Mouse (Mus musculus) embryonic facial prominence, embryonic 12.5 days (tissue): ENCODE measurements at regions not wholly inside any gene's neighbourhood (a gene's known extent, or its start where the extent isn't known, plus 50 kb on each side); places are given as distances from the start of the nearest gene placed in this dataset.
A peak's percentile ranks its signal among the peaks of the same experiment; 100 is the strongest.

ENCODE experiments used
- ATAC-seq: fragments of 200-750 bp; cut with Nextera tagmentation; 2 replicates; pipeline ENCODE4 v1.8.0; 2017; ENCODE audit not compliant: insufficient number of reproducible peaks, insufficient read depth, low FRiP score, low TSS enrichment
- H3K27ac ChIP-seq: fragments of 300-500 bp; sonication (generic); 2 replicates; pipeline ENCODE4 v1.5.1; 2016; ENCODE audit warnings: mild to moderate bottlenecking
- H3K27me3 ChIP-seq: fragments of 300-500 bp; sonication (generic); 2 replicates; pipeline ENCODE4 v1.6.1; 2016; ENCODE audit warnings: mild to moderate bottlenecking, moderate library complexity
- H3K36me3 ChIP-seq: fragments of 300-500 bp; sonication (generic); 2 replicates; pipeline ENCODE4 v1.6.1; 2016; ENCODE audit warnings: mild to moderate bottlenecking
- H3K4me1 ChIP-seq: fragments of 300-500 bp; sonication (generic); 2 replicates; pipeline ENCODE4 v1.6.1; 2016
- H3K4me2 ChIP-seq: fragments of 300-500 bp; sonication (generic); replicated peaks from 2 replicates; pipeline ENCODE4 v1.6.1; 2016; ENCODE audit warnings: mild to moderate bottlenecking, moderate library complexity
- H3K4me3 ChIP-seq: fragments of 300-500 bp; sonication (generic); 2 replicates; pipeline ENCODE4 v1.5.1; 2016; ENCODE audit warnings: mild to moderate bottlenecking
- H3K9ac ChIP-seq: fragments of 300-500 bp; sonication (generic); 2 replicates; pipeline ENCODE4 v1.6.1; 2016; ENCODE audit warnings: mild to moderate bottlenecking, moderate library complexity
- H3K9me3 ChIP-seq: fragments of 300-500 bp; sonication (generic); 2 replicates; pipeline ENCODE4 v1.6.1; 2016; ENCODE audit warnings: mild to moderate bottlenecking, moderate library complexity
- WGBS: fragments of 180-500 bp; shearing (Covaris S2); methylation state at CpG from one replicate; pipeline ENCODE4 v1.1.7; 2016; 5-methylcytosine and 5-hydroxymethylcytosine counted together

DNA sequence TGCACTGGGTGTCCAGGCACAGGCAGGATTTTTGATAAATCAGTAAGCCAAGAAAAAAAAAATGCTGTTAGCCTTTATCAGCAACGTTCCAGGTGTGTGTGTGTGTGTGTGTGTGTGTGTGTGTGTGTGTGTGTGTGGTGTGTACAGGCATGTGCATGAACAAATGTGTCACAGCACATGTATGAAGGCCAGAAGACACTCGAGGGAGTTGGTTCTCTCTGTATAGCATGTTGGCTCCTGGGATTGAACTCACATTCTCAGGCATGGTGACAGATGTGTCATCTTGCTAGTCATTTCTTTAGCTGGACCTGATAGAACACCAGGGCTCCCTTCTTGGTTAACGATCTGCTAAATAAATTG, 74.8 kb upstream of the Caprin1 start:
- Histone ChIP-seq H3K4me3 (no peak overlapping the region), H3K4me1 (no peaks in the 10 kb centered on the region), H3K4me2 (no peak overlapping the region), H3K27me3 (no peaks in the 10 kb centered on the region), H3K27ac (no peak overlapping the region), H3K36me3 (no peaks in the 10 kb centered on the region), H3K9ac (no peak overlapping the region), H3K9me3 (no peaks in the 10 kb centered on the region)
- 0 out of 2 replicates have a peak, but pooled peaks have one; percentile 48 for ATAC-seq
- 73% methylated on average over 3 of the region's 3 CpGs for WGBS

DNA sequence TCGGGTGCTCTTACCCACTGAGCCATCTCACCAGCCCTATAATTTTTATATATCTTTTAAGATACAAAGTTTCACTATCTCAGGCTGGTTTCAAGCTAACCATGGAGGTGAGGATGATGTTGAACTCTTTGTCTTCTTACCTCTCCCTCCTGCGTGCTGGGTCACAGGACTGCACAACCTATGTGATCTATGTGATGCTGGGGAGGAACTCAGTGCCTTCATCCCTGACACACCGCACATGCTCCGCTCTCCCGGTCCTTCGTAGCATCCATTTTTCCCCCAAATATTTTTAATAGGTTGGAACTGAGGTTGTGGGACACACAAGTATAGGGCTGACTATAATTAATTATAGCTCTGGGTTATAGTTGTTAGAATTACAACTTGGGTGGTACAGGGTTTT, 75.9 kb upstream of the Caprin1 start:
- Histone ChIP-seq H3K4me1 (no peaks in the 10 kb centered on the region), H3K27me3 (no peaks in the 10 kb centered on the region), H3K9me3 (no peaks in the 10 kb centered on the region), H3K27ac (no peak overlapping the region), H3K4me2 (no peak overlapping the region), H3K9ac (no peak overlapping the region), H3K36me3 (no peaks in the 10 kb centered on the region), H3K4me3 (no peak overlapping the region)
- 84% methylated on average over 6 of the region's 6 CpGs for WGBS
- ATAC-seq = no peak

DNA sequence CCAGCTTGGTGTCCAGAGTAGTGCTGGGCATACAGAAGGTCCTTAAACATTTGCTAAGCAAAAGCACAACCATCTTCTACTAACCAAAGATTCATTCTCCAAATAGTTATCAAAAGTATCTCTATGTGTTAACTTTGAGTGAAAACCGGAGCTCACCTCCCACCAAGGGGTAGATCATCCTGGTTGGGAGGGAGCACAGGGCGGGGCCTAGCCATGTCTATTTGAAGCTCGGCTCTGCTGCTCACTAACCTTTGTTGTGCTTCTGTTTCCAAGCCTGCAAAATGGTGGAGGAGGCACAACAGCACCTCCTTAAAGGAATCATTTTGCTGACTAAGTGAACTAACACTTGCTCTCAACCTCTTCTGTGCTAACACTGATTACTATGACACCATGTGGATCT, 77.0 kb upstream of the Caprin1 start:
- no peak overlapping the region for H3K9ac ChIP-seq
- no peak for ATAC-seq
- H3K4me1 ChIP-seq = no peaks in the 10 kb centered on the region
- no peak overlapping the region for H3K4me3 ChIP-seq
- WGBS = 60% methylated on average over 3 of the region's 3 CpGs
- no peaks in the 10 kb centered on the region for H3K36me3 ChIP-seq
- no peak overlapping the region for H3K4me2 ChIP-seq
- no peaks in the 10 kb centered on the region for H3K9me3 ChIP-seq
- no peak overlapping the region for H3K27ac ChIP-seq
- H3K27me3 ChIP-seq = no peaks in the 10 kb centered on the region

DNA sequence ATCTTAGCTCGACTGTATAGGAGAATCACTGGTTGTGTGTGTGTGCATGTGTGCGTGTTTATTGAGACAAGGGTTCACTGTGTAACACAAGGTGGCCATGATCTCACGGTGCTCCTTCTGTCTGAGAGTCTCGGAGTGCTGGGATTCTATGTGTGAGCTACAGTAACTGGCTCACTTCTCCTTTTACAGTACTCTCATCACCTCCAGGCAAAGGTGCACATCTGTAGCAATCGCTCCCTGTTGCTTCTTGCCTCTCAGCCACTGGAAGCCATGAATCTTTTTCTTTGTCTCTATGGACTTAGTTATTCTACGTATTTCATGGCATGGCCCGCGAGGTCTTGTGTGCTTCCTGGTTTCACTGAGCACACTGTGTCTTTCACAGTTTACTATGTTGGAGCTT, 78.3 kb upstream of the Caprin1 start:
- H3K27me3 ChIP-seq = no peaks in the 10 kb centered on the region
- WGBS = 86% methylated on average over 8 of the region's 8 CpGs
- no peaks in the 10 kb centered on the region for H3K4me1 ChIP-seq
- no peak overlapping the region for H3K9ac ChIP-seq
- no peak overlapping the region for H3K4me3 ChIP-seq
- no peaks in the 10 kb centered on the region for H3K9me3 ChIP-seq
- no peak overlapping the region for H3K4me2 ChIP-seq
- H3K36me3 ChIP-seq = no peaks in the 10 kb centered on the region
- no peak for ATAC-seq
- H3K27ac ChIP-seq = no peak overlapping the region

- Histone ChIP-seq H3K36me3 (no peaks in the 10 kb centered on the region), H3K4me3 (no peak overlapping the region), H3K27me3 (no peaks in the 10 kb centered on the region), H3K9ac (no peak overlapping the region), H3K9me3 (no peaks in the 10 kb centered on the region), H3K27ac (no peak overlapping the region), H3K4me2 (no peak overlapping the region), H3K4me1 (peaks cover 4% of the 10 kb centered on the region; the same call in 1 of the 2 replicates)
- no peak for ATAC-seq
- WGBS = 90% methylated on average over 2 of the region's 2 CpGs
Observed at GRCm38 (mm10) chr2:103876236-103876635, 78.8 kb upstream of the Caprin1 start.

DNA sequence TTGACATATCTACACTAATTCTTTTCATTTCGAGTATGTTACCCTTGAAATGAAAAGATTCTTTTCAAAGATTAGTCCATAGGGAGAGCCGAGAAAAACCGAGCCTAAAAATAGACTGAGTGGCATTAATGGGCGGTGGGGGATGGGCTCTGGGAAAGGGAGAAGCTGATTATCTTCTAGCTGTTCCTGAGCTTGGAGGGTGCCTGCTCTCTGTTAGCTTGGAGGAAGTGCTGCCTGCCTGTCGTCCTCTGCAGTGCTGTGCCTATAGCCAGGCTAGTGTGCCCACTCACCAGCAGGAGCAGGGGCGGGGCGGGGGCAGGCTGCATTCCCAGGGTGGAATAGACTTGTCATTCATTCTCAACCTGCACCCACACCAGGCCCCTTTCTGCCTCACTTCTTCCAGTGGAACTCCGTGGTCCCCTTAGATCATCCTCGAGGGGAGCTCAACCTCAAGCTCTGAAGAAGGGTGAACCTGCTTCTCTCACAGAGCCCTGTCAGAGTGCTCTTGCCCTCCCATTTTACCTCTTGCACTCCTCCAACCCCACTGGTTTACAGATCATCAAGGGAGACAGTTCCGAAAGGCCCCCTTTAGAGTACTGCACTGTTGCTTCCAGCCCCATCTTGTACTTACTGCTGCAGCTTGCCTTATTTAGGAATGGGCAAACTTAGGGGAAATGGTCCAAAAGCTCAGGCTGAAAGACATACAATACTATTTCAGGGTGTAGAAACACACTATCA, 76.6 kb upstream of the Lmo2 start:
- no peak overlapping the region for H3K27ac ChIP-seq
- ATAC-seq = no peak; the same call in 1 of the 2 replicates
- H3K9me3 ChIP-seq = no peaks in the 10 kb centered on the region
- H3K4me3 ChIP-seq = no peak overlapping the region
- H3K9ac ChIP-seq = no peak overlapping the region
- H3K36me3 ChIP-seq = no peaks in the 10 kb centered on the region
- H3K4me2 ChIP-seq = no peak overlapping the region
- WGBS = 25% methylated on average over 10 of the region's 10 CpGs
- H3K27me3 ChIP-seq = no peaks in the 10 kb centered on the region
- peaks cover 5% of the 10 kb centered on the region; the same call in 1 of the 2 replicates for H3K4me1 ChIP-seq

DNA sequence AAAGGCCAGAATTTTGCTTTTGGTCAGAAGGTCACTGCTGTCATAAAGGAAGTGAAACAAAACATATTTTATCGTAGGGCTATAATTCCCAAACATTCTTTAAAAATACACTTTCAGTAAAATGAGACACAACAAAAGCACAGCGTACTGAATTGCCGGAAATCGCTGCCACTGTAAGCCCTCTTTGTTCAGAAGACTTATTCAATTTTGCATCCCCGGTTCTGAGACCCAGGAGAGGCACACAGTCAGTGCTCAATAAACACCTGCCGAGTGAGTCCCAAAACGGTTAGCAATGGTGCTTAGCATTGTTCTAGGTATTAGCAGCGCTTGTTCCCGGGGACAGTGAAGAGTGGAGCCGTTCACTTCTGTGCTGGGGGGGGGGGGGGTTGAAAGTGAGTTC, 72.9 kb upstream of the Lmo2 start:
- H3K36me3 ChIP-seq = no peaks in the 10 kb centered on the region
- H3K9me3 ChIP-seq = no peaks in the 10 kb centered on the region
- H3K4me3 ChIP-seq = no peak overlapping the region
- no peaks in the 10 kb centered on the region for H3K27me3 ChIP-seq
- ATAC-seq = no peak
- H3K4me1 ChIP-seq = peaks cover 5% of the 10 kb centered on the region; the same call in 1 of the 2 replicates
- no peak overlapping the region for H3K9ac ChIP-seq
- H3K27ac ChIP-seq = no peak overlapping the region
- WGBS = 50% methylated on average over 10 of the region's 10 CpGs
- H3K4me2 ChIP-seq = no peak overlapping the region

GRCm38 (mm10) chr2:103888023-103888422, 69.8 kb upstream of the Lmo2 start:
- Histone ChIP-seq H3K9ac (no peak overlapping the region), H3K9me3 (no peaks in the 10 kb centered on the region), H3K4me2 (no peak overlapping the region), H3K36me3 (no peaks in the 10 kb centered on the region), H3K27ac (no peak overlapping the region), H3K27me3 (no peaks in the 10 kb centered on the region), H3K4me3 (no peak overlapping the region), H3K4me1 (peaks cover 8% of the 10 kb centered on the region; the same call in 1 of the 2 replicates)
- 93% methylated on average over 7 of the region's 7 CpGs for WGBS
- no peak for ATAC-seq

- Histone ChIP-seq H3K4me1 (peaks cover 8% of the 10 kb centered on the region; the same call in 1 of the 2 replicates), H3K4me3 (no peak overlapping the region), H3K27me3 (no peaks in the 10 kb centered on the region), H3K9ac (no peak overlapping the region), H3K9me3 (no peaks in the 10 kb centered on the region), H3K4me2 (no peak overlapping the region), H3K36me3 (no peaks in the 10 kb centered on the region), H3K27ac (no peak overlapping the region)
- ATAC-seq = no peak
- 3% methylated on average over 9 of the region's 9 CpGs for WGBS
Observed at GRCm38 (mm10) chr2:103891240-103891767, 66.5 kb upstream of the Lmo2 start.

DNA sequence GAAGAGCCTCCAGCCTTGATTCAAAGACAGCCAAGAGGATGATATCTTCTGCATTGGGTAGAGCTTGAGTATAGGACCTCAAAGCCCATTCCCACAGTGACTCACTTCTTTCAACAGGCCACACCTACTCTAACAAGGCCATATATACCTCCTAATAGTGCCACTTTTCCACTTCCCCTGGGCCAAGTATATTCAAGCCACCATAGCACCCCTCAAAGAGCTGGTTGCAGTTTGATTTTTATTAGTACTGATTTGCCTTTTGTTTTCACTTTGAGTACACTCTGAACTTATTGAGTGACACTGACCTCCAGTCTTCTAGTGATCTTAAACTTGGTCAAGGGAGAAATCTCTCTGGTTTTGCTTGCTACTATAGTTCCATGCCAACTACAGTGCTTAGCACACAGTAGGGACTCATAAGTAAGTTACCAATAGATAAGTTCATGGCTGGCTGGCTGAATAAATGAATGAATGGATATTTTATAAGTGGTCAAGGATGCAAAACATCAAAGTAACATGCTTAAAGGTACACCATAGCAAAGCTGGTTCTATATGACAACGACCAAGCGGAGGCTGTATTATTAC, 64.5 kb upstream of the Lmo2 start:
- no peak overlapping the region for H3K9ac ChIP-seq
- H3K4me3 ChIP-seq = no peak overlapping the region
- H3K9me3 ChIP-seq = no peaks in the 10 kb centered on the region
- ATAC-seq = no peak
- peaks cover 8% of the 10 kb centered on the region; the same call in 1 of the 2 replicates for H3K4me1 ChIP-seq
- WGBS = 90% methylated on average over 2 of the region's 2 CpGs
- H3K27me3 ChIP-seq = no peaks in the 10 kb centered on the region
- H3K4me2 ChIP-seq = no peak overlapping the region
- H3K36me3 ChIP-seq = no peaks in the 10 kb centered on the region
- H3K27ac ChIP-seq = no peak overlapping the region

DNA sequence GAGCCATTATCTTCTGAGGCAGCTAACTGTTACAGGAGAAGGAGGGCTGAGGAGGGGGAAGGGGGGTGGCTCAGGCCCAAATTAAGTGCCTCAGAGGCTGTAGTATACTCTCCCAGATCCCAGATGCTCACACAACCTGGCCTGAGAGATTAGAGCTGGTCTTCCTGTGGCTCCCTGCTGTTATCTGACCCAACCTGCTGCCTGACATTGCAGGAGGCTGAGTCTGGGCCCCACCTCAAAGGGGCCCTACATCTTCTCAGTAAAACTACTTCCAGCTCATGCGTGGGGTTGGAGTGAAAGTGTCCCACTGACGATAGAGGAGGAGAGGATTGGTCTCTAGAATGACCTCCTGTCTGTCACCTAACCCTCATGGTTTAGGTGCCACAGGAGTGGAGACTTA, 64.0 kb upstream of the Lmo2 start:
- 35% methylated on average over 2 of the region's 2 CpGs for WGBS
- H3K9ac ChIP-seq = no peak overlapping the region
- no peaks in the 10 kb centered on the region for H3K27me3 ChIP-seq
- no peak overlapping the region for H3K4me3 ChIP-seq
- no peak overlapping the region for H3K4me2 ChIP-seq
- H3K27ac ChIP-seq = no peak overlapping the region
- H3K36me3 ChIP-seq = no peaks in the 10 kb centered on the region
- H3K4me1 ChIP-seq = peaks cover 8% of the 10 kb centered on the region; the same call in 1 of the 2 replicates
- H3K9me3 ChIP-seq = no peaks in the 10 kb centered on the region
- ATAC-seq = no peak

DNA sequence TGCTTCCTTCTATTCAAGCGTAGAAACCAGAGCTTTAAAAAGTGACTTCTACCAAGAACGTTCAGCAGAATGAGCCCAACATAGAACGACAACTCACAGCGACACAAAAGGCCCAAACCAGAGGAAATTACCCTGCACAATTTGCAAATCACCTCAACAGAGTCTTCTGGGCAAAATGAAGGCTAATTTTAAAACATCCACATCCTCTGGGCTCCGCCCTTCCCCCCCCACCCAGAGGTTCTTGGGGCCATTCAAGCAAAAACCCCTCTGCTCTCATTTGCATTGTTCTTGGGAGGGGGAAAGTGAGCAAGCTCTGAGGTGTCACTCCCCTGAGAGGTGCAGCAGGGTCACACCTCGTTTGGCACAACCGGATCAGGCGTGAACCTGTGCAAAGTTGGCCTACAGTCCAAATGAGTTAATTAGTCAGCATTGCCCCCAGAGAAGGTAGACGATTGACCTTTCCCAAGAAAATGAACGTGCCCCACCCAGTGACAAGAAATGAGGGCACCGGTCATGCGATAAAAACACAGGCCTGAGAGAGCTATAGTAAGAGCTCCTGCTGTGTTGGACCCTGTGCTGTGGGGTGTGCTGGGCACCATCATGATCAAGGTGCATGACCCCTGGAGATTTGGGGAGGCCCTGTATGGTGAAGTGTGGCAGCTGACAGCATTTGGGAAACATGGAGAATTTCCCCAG, 62.7 kb upstream of the Lmo2 start:
- H3K36me3 ChIP-seq = no peaks in the 10 kb centered on the region
- ATAC-seq = no peak
- H3K27ac ChIP-seq = no peak overlapping the region
- 55% methylated on average over 12 of the region's 12 CpGs for WGBS
- H3K9ac ChIP-seq = no peak overlapping the region
- no peaks in the 10 kb centered on the region for H3K9me3 ChIP-seq
- H3K4me1 ChIP-seq = peaks cover 8% of the 10 kb centered on the region; the same call in 1 of the 2 replicates
- no peaks in the 10 kb centered on the region for H3K27me3 ChIP-seq
- no peak overlapping the region for H3K4me2 ChIP-seq
- no peak overlapping the region for H3K4me3 ChIP-seq
